Mouse (Mus musculus) kidney, postnatal 0 days (tissue): Measurements from ENCODE around the gene St6galnac4. TPM values are rescaled to one million over a fixed set of nuclear protein-coding genes. Genes with fewer than 3 reads are reported as not detected.

Source experiments
- ATAC-seq: fragments of 200-750 bp; cut with Nextera tagmentation; replicated peaks from 2 replicates; pipeline ENCODE4 v1.8.0; 2017; ENCODE audit warnings: low read depth, moderate number of reproducible peaks, moderate TSS enrichment, moderate library complexity; ENCODE audit not compliant: low FRiP score
- DNase-seq: peaks from one replicate; pipeline ENCODE4 v3.0.0-alpha.2; 2016; ENCODE audit warnings: low spot score
- H3K27ac ChIP-seq: fragments of 300-500 bp; sonication (generic); 2 replicates; pipeline ENCODE4 v1.5.1; 2014; ENCODE audit warnings: mild to moderate bottlenecking
- H3K27me3 ChIP-seq: fragments of 300-500 bp; sonication (generic); 2 replicates; pipeline ENCODE4 v1.6.1; 2014; ENCODE audit warnings: low read length, mixed read lengths; ENCODE audit not compliant: insufficient read depth
- H3K36me3 ChIP-seq: fragments of 300-500 bp; sonication (generic); 2 replicates; pipeline ENCODE4 v1.6.1; 2014; ENCODE audit warnings: low read length, mixed read lengths; ENCODE audit not compliant: insufficient read depth
- H3K4me1 ChIP-seq: fragments of 300-500 bp; sonication (generic); replicated peaks from 2 replicates; pipeline ENCODE4 v1.6.1; 2014; ENCODE audit warnings: antibody characterized with exemption, low read length, mixed read lengths; ENCODE audit not compliant: insufficient read depth
- H3K4me2 ChIP-seq: fragments of 300-500 bp; sonication (generic); 2 replicates; pipeline ENCODE4 v1.6.1; 2014; ENCODE audit warnings: mild to moderate bottlenecking, low read length, moderate library complexity, mixed read lengths
- H3K4me3 ChIP-seq: fragments of 300-500 bp; sonication (generic); replicated peaks from 2 replicates; pipeline ENCODE4 v1.5.1; 2014; ENCODE audit warnings: low read depth, low read length
- H3K9ac ChIP-seq: fragments of 300-500 bp; sonication (generic); 2 replicates; pipeline ENCODE4 v1.6.1; 2014; ENCODE audit warnings: low read depth, low read length
- H3K9me3 ChIP-seq: fragments of 300-500 bp; sonication (generic); replicated peaks from 2 replicates; pipeline ENCODE4 v1.6.1; 2016; ENCODE audit warnings: low read length, inconsistent platforms, mixed read lengths
- CTCF ChIP-seq: IDR thresholded peaks from 2 replicates; pipeline ENCODE4 v1.5.1; 2016; ENCODE audit warnings: antibody characterized with exemption, low read depth, mild to moderate bottlenecking, moderate library complexity
- WGBS: fragments of 180-500 bp; shearing (Covaris S2); extraction: QIAGEN DNeasy Blood & Tissue Kit; methylation state at CpG from one replicate; pipeline ENCODE4 v1.1.7; 2014; 5-methylcytosine and 5-hydroxymethylcytosine counted together
- polyA plus RNA-seq: library from polyadenylated mRNA; unstranded; fragments of >200 nt; fragmentation: Nextera tagmentation; extraction: Ambion mirVana; gene quantifications from 2 replicates; pipeline ENCODE4 v1.2.1, GENCODE M21; 2015

Gene St6galnac4
- polyA plus RNA-seq, 1 experiment from 2014 or later, result 15.8 TPM

- 87% methylated on average over 7 of the region's 7 CpGs for WGBS
- Histone ChIP-seq H3K9ac (no peak overlapping the region), H3K27ac (no peak overlapping the region), H3K36me3 (no peaks in the 10 kb centered on the region), H3K4me1 (peaks cover 4% of the 10 kb centered on the region), H3K4me2 (no peak overlapping the region), H3K27me3 (no peaks in the 10 kb centered on the region), H3K4me3 (no peak overlapping the region), H3K9me3 (no peaks in the 10 kb centered on the region)
- ATAC-seq (no peak), DNase-seq (no peak)
- TF ChIP-seq CTCF, result no peak
These were observed 1.7 kb upstream of the St6galnac4 start for GRCm38 (mm10) chr2:32585149-32585714.

GRCm38 (mm10) chr2:32587731-32588321 lies 931 bp downstream of the St6galnac4 start:
- no peaks in the 10 kb centered on the region for H3K9me3 ChIP-seq
- H3K4me3 ChIP-seq, result peak overlapping the region; percentile 57
- H3K9ac ChIP-seq, result peak overlapping the region; percentile 67
- peak; percentile 51 for DNase-seq
- peaks cover 4% of the 10 kb centered on the region for H3K4me1 ChIP-seq
- peak overlapping the region; percentile 70 for H3K4me2 ChIP-seq
- H3K27ac ChIP-seq, result peak overlapping the region; percentile 68; the same call in 1 of the 2 replicates
- ATAC-seq, result no peak
- H3K27me3 ChIP-seq, result no peaks in the 10 kb centered on the region
- WGBS, result 16% methylated on average over 9 of the region's 9 CpGs
- H3K36me3 ChIP-seq, result no peaks in the 10 kb centered on the region
- no peak for TF ChIP-seq CTCF

- Histone ChIP-seq H3K36me3 (no peaks in the 10 kb centered on the region), H3K4me2 (0 out of 2 replicates have a peak overlapping the region, but pooled peaks have one; percentile 13), H3K4me3 (no peak overlapping the region), H3K27ac (no peak overlapping the region), H3K9ac (no peak overlapping the region), H3K27me3 (no peaks in the 10 kb centered on the region), H3K9me3 (no peaks in the 10 kb centered on the region), H3K4me1 (peaks cover 4% of the 10 kb centered on the region; the same call in 1 of the 2 replicates)
- DNase-seq, result no peak
- TF ChIP-seq CTCF, result no peak
- ATAC-seq, result no peak
- 61% methylated on average over 11 of the region's 11 CpGs for WGBS
These were observed 2.4 kb downstream of the St6galnac4 start for GRCm38 (mm10) chr2:32589213-32589795.

GRCm38 (mm10) chr2:32590224-32590623 lies 3.3 kb downstream of the St6galnac4 start:
- no peaks in the 10 kb centered on the region for H3K27me3 ChIP-seq
- H3K27ac ChIP-seq, result no peak overlapping the region
- peaks cover 6% of the 10 kb centered on the region; the same call in 1 of the 2 replicates for H3K36me3 ChIP-seq
- DNase-seq (no peak), ATAC-seq (no peak)
- H3K9ac ChIP-seq, result no peak overlapping the region
- peaks cover 4% of the 10 kb centered on the region; the same call in 1 of the 2 replicates for H3K4me1 ChIP-seq
- H3K4me2 ChIP-seq, result no peak overlapping the region
- H3K4me3 ChIP-seq, result no peak overlapping the region
- WGBS, result 61% methylated on average over 10 of the region's 10 CpGs
- H3K9me3 ChIP-seq, result no peaks in the 10 kb centered on the region
- no peak for TF ChIP-seq CTCF

- 52% methylated on average over 6 of the region's 6 CpGs for WGBS
- Histone ChIP-seq H3K9me3 (no peaks in the 10 kb centered on the region), H3K4me2 (no peak overlapping the region), H3K27me3 (no peaks in the 10 kb centered on the region), H3K4me1 (peaks cover 4% of the 10 kb centered on the region; the same call in 1 of the 2 replicates), H3K36me3 (peaks cover 6% of the 10 kb centered on the region; the same call in 1 of the 2 replicates), H3K27ac (no peak overlapping the region), H3K9ac (no peak overlapping the region), H3K4me3 (no peak overlapping the region)
- DNase-seq (no peak), ATAC-seq (no peak)
- TF ChIP-seq CTCF, result no peak
These were observed 4.4 kb downstream of the St6galnac4 start for GRCm38 (mm10) chr2:32591249-32591648.

- Histone ChIP-seq H3K27me3 (no peaks in the 10 kb centered on the region), H3K36me3 (peaks cover 6% of the 10 kb centered on the region; the same call in 1 of the 2 replicates), H3K4me3 (no peak overlapping the region), H3K27ac (no peak overlapping the region), H3K9ac (no peak overlapping the region), H3K9me3 (no peaks in the 10 kb centered on the region), H3K4me2 (no peak overlapping the region), H3K4me1 (no peaks in the 10 kb centered on the region)
- no peak for DNase-seq
- ATAC-seq, result no peak
- 89% methylated on average over 13 of the region's 13 CpGs for WGBS
- no peak for TF ChIP-seq CTCF
These were observed 9.8 kb downstream of the St6galnac4 start for GRCm38 (mm10) chr2:32596725-32597124.
